Mouse (Mus musculus) megakaryocyte, embryonic 14.5 days (primary cell): Measurements from ENCODE around the gene Schip1.

Experiments used
- FLI1 ChIP-seq: IDR thresholded peaks from 2 replicates; pipeline ENCODE4 v1.6.1; 2012; ENCODE audit warnings: low read length, inconsistent platforms, mixed read lengths
- GATA1 ChIP-seq: IDR thresholded peaks from 3 replicates; pipeline ENCODE4 v1.6.1; 2012; ENCODE audit warnings: mixed read lengths, low read length, inconsistent platforms, borderline replicate concordance

- TF ChIP-seq GATA1 = no peak
- no peak for TF ChIP-seq FLI1
Observed at GRCm38 (mm10) chr3:68659996-68660395, 595.4 kb downstream of the Schip1 start.
